Mouse (Mus musculus): ENCODE results near the gene Folr1. TPM values are rescaled to one million over a fixed set of nuclear protein-coding genes. Genes with fewer than 3 reads are reported as not detected.

The Folr1 gene
- total and polyA plus RNA-seq, 2 experiments from 2014 or later, result 7.0 to 49.6 TPM

GRCm38 (mm10) chr7:101821571-101822501 lies 48.8 kb downstream of the Folr1 start:
- peak overlapping the region; percentile 57 for H3K4me2 ChIP-seq (ENCODE audit: low read depth)
- DNase-seq, result peak; percentile 26
- H3K27ac ChIP-seq (ENCODE audit: low read depth, low read length), result no peak overlapping the region
- peaks cover 65% of the 10 kb centered on the region for H3K27me3 ChIP-seq (ENCODE audit: insufficient read depth, low read length)
- H3K4me3 ChIP-seq (ENCODE audit: low read depth, low read length), result peak overlapping the region; percentile 32
- H3K4me1 ChIP-seq (ENCODE audit: insufficient read depth), result no peaks in the 10 kb centered on the region
- no peaks in the 10 kb centered on the region for H3K9me3 ChIP-seq (ENCODE audit: low read length)
- peak; percentile 2; the same call in 1 of the 2 replicates for TF ChIP-seq CTCF (IDR thresholded peaks at IDR 0.05; ENCODE audit: low read depth)
- WGBS, result under 1% methylated on average over 68 of the region's 71 CpGs
- H3K9ac ChIP-seq, result no peak overlapping the region
- no peaks in the 10 kb centered on the region; the same call in 1 of the 2 replicates for H3K36me3 ChIP-seq (ENCODE audit: insufficient read depth)
- ATAC-seq, result peak; percentile 67

- H3K9ac ChIP-seq, result no peak overlapping the region
- no peaks in the 10 kb centered on the region for H3K36me3 ChIP-seq (ENCODE audit: insufficient read depth)
- no peak overlapping the region for H3K27ac ChIP-seq (ENCODE audit: low read depth, low read length)
- peak overlapping the region; percentile 32 for H3K4me3 ChIP-seq (ENCODE audit: low read depth, low read length)
- no peak for TF ChIP-seq CTCF (IDR thresholded peaks at IDR 0.05; ENCODE audit: low read depth)
- no peaks in the 10 kb centered on the region for H3K9me3 ChIP-seq (ENCODE audit: low read length)
- H3K4me1 ChIP-seq (ENCODE audit: insufficient read depth), result no peaks in the 10 kb centered on the region
- DNase-seq (peak; percentile 41), ATAC-seq (no peak)
- peaks cover 70% of the 10 kb centered on the region for H3K27me3 ChIP-seq (ENCODE audit: insufficient read depth, low read length)
- WGBS, result 2% methylated on average over 35 of the region's 35 CpGs
- H3K4me2 ChIP-seq (ENCODE audit: low read depth), result peak overlapping the region; percentile 57
Observed at GRCm38 (mm10) chr7:101820295-101821030, 50.1 kb downstream of the Folr1 start.

DNA sequence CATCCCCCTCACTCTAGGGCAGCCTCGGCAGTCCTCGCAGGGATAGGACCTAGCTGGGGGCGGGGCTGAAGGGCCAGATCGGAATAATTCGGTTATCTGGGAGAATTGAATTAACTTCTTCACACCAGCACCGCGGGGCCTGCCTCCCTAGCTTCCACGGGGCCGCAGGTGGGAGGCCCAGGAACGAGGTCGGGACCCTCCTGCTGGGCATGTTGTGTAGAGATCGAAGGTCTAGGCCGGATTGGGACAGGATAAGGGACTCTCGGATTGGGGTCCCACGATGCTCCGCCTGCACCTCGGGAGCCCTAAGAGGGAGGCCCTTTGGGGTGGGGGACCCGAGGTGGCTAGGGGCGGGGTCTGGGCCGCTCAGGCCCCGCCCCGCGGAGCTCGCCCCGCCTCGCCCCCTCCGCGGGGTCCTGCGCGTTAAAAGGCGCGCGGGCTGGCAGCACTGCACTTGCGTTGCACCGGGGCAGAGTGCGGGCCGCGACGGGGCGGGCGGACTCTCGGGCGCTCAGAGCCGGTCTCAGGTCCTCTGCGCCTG lies 52.7 kb downstream of the Folr1 start, which contains the start of gene Phox2a:
TSS of gene Phox2a (plus strand) at position 453 of the 541 bp plus-strand sequence.
- Histone ChIP-seq H3K36me3 (ENCODE audit: insufficient read depth) (no peaks in the 10 kb centered on the region), H3K9ac (no peak within 1 kb of the TSS), H3K27ac (ENCODE audit: low read depth, low read length) (no peak within 1 kb of the TSS), H3K4me2 (ENCODE audit: low read depth) (peak within 1 kb of the TSS; percentile 41), H3K9me3 (ENCODE audit: low read length) (no peaks in the 10 kb centered on the region), H3K4me3 (ENCODE audit: low read depth, low read length) (peak within 1 kb of the TSS; percentile 20), H3K27me3 (ENCODE audit: insufficient read depth, low read length) (peaks cover 64% of the 10 kb centered on the region), H3K4me1 (ENCODE audit: insufficient read depth) (no peaks in the 10 kb centered on the region)
- no peak for TF ChIP-seq CTCF (IDR thresholded peaks at IDR 0.05; ENCODE audit: low read depth)
- DNase-seq (no peak), ATAC-seq (0 out of 2 replicates have a peak, but pooled peaks have one; percentile 8)
- WGBS, result 2% methylated on average over 42 of the region's 45 CpGs

Small RNA genes lying within 50 kb of the gene (microRNA-seq; reads per million reads assigned to microRNA genes)
- 0 reads per million in 2 experiments for gene Gm22655

Other genes starting within 250 kb of the Folr1 start
- 40.6 and 45.9 TPM in 2 replicates for gene Clpb, start 207.2 kb downstream of the Folr1 start, total RNA-seq (2014; rRNA removed)
- gene Clpb, start 207.2 kb downstream of the Folr1 start, polyA plus RNA-seq (2015; fragmentation: Nextera tagmentation; extraction: Ambion mirVana), result 34.6 and 38.3 TPM in 2 replicates
- gene Phox2a, start 52.5 kb downstream of the Folr1 start, total RNA-seq (2014; rRNA removed), result not detected in 2 replicates
- gene Phox2a, start 52.5 kb downstream of the Folr1 start, polyA plus RNA-seq (2015; fragmentation: Nextera tagmentation; extraction: Ambion mirVana), result not detected in 2 replicates
- gene Inppl1, start 32.6 kb downstream of the Folr1 start, total RNA-seq (2014; rRNA removed), result 14.7 and 15.4 TPM in 2 replicates
- gene Inppl1, start 32.6 kb downstream of the Folr1 start, polyA plus RNA-seq (2015; fragmentation: Nextera tagmentation; extraction: Ambion mirVana), result 6.6 and 9.6 TPM in 2 replicates
- gene Folr2, start 13.6 kb downstream of the Folr1 start, total RNA-seq (2014; rRNA removed), result 3.4 and 3.8 TPM in 2 replicates
- 2.5 and 3.0 TPM in 2 replicates for gene Folr2, start 13.6 kb downstream of the Folr1 start, polyA plus RNA-seq (2015; fragmentation: Nextera tagmentation; extraction: Ambion mirVana)
- 47.0 and 64.2 TPM in 2 replicates for gene Anapc15, start 7.1 kb downstream of the Folr1 start, total RNA-seq (2014; rRNA removed)
- 68.8 and 73.3 TPM in 2 replicates for gene Anapc15, start 7.1 kb downstream of the Folr1 start, polyA plus RNA-seq (2015; fragmentation: Nextera tagmentation; extraction: Ambion mirVana)
- gene Lamtor1, start 35.1 kb upstream of the Folr1 start, total RNA-seq (2014; rRNA removed), result 96.3 and 105 TPM in 2 replicates
- gene Lamtor1, start 35.1 kb upstream of the Folr1 start, polyA plus RNA-seq (2015; fragmentation: Nextera tagmentation; extraction: Ambion mirVana), result 176 and 205 TPM in 2 replicates
- not detected in 2 replicates for gene Tomt, start 35.6 kb upstream of the Folr1 start, total RNA-seq (2014; rRNA removed)
- gene Tomt, start 35.6 kb upstream of the Folr1 start, polyA plus RNA-seq (2015; fragmentation: Nextera tagmentation; extraction: Ambion mirVana), result 0.27 and 0.34 TPM in 2 replicates
- gene Lrrc51, start 63.1 kb upstream of the Folr1 start, total RNA-seq (2014; rRNA removed), result 4.8 and 5.4 TPM in 2 replicates
- gene Lrrc51, start 63.1 kb upstream of the Folr1 start, polyA plus RNA-seq (2015; fragmentation: Nextera tagmentation; extraction: Ambion mirVana), result 9.1 and 10.6 TPM in 2 replicates
- 58.3 and 74.2 TPM in 2 replicates for gene Numa1, start 63.3 kb upstream of the Folr1 start, total RNA-seq (2014; rRNA removed)
- 18.1 and 24.3 TPM in 2 replicates for gene Numa1, start 63.3 kb upstream of the Folr1 start, polyA plus RNA-seq (2015; fragmentation: Nextera tagmentation; extraction: Ambion mirVana)
- gene Il18bp, start 147.9 kb upstream of the Folr1 start, total RNA-seq (2014; rRNA removed), result 9.5 and 11.2 TPM in 2 replicates
- 1.7 and 2.8 TPM in 2 replicates for gene Il18bp, start 147.9 kb upstream of the Folr1 start, polyA plus RNA-seq (2015; fragmentation: Nextera tagmentation; extraction: Ambion mirVana)
- gene Rnf121, start 194.7 kb upstream of the Folr1 start, total RNA-seq (2014; rRNA removed), result 28.8 and 34.2 TPM in 2 replicates
- gene Rnf121, start 194.7 kb upstream of the Folr1 start, polyA plus RNA-seq (2015; fragmentation: Nextera tagmentation; extraction: Ambion mirVana), result 19.9 and 23.4 TPM in 2 replicates
- gene Xndc1, start 194.7 kb upstream of the Folr1 start, total RNA-seq (2014; rRNA removed), result 23.4 and 32.7 TPM in 2 replicates
- 11.9 and 14.6 TPM in 2 replicates for gene Xndc1, start 194.7 kb upstream of the Folr1 start, polyA plus RNA-seq (2015; fragmentation: Nextera tagmentation; extraction: Ambion mirVana)
- 1.3 and 2.5 TPM in 2 replicates for gene Xntrpc, start 194.9 kb upstream of the Folr1 start, total RNA-seq (2014; rRNA removed)
- 0.42 and 0.58 TPM in 2 replicates for gene Xntrpc, start 194.9 kb upstream of the Folr1 start, polyA plus RNA-seq (2015; fragmentation: Nextera tagmentation; extraction: Ambion mirVana)
- gene Trpc2, start 212.3 kb upstream of the Folr1 start, total RNA-seq (2014; rRNA removed), result 0.23 and 1.1 TPM in 2 replicates
- gene Trpc2, start 212.3 kb upstream of the Folr1 start, polyA plus RNA-seq (2015; fragmentation: Nextera tagmentation; extraction: Ambion mirVana), result not detected in 2 replicates
- gene Art1, start 231.0 kb upstream of the Folr1 start, total RNA-seq (2014; rRNA removed), result 0.15 TPM in 1 of 2 replicates, not detected in the other
- gene Art1, start 231.0 kb upstream of the Folr1 start, polyA plus RNA-seq (2015; fragmentation: Nextera tagmentation; extraction: Ambion mirVana), result 0.15 and 0.39 TPM in 2 replicates
- gene Art5, start 238.7 kb upstream of the Folr1 start, total RNA-seq (2014; rRNA removed), result 0.23 and 0.29 TPM in 2 replicates
- 0.22 and 0.50 TPM in 2 replicates for gene Art5, start 238.7 kb upstream of the Folr1 start, polyA plus RNA-seq (2015; fragmentation: Nextera tagmentation; extraction: Ambion mirVana)
- gene Chrna10, start 246.0 kb upstream of the Folr1 start, total RNA-seq (2014; rRNA removed), result 0.23 and 0.62 TPM in 2 replicates
- 0.16 TPM in 1 of 2 replicates, not detected in the other for gene Chrna10, start 246.0 kb upstream of the Folr1 start, polyA plus RNA-seq (2015; fragmentation: Nextera tagmentation; extraction: Ambion mirVana)